Mouse (Mus musculus): ENCODE measurements around the gene Cerk.
"Not testable (repeated sequence)": the region's sequence is repeated elsewhere in the genome, so short reads cannot be mapped to it uniquely, and the experiment has no call there.

Cerk gene

DNA sequence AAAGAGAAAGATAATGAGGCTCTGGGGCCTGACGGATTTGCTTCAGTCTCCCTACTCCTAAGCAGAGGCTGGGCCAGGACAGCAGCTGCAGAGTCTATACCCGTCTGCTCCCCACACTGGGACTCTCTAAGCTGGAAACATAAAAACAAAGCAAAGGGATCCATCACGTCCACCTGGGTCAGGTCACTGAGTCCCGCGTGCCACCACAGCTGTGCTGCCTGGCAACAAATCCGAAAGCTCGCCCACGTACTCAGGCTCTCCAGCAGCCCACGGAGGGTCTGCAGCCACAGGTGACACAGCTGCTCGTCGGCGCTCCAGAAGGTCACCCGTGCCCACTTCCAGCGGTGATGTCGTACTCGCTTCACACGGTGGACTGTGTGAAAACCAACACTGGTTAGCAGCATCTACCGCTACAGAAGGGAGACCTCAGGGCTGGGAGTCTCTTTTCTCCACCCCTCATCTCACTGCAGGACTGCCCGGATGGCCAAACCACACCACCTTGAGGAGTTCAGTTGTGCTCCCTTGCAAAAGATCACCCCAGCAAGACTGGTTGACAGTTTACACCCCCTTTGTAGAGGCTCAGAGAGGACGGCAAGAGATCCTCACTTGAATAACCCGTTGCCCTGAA is 21.1 kb downstream of the Cerk start:
- no peak for DNase-seq (ENCODE audit: low spot score in 2 of 2)

DNA sequence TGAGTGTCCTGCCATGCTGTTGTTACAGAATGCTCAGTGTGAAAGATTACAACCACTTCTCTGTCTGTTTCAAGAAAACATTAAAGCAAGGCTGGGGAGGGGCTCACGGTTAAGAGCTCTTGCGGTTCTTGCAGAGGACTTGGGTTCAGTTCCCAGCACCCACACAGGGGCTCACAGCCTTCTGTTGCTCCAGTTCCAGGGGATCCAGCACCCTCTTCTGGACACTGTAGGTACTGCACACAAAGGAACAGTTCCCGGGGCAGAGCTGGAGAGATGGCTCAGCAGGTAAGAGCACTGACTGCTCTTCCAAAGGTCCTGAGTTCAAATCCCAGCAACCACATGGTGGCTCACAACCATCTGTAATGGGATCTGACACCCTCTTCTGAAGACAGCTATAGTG is 24.1 kb downstream of the Cerk start:
- DNase-seq (ENCODE audit: low spot score in 2 of 2): not testable (repeated sequence)

DNA sequence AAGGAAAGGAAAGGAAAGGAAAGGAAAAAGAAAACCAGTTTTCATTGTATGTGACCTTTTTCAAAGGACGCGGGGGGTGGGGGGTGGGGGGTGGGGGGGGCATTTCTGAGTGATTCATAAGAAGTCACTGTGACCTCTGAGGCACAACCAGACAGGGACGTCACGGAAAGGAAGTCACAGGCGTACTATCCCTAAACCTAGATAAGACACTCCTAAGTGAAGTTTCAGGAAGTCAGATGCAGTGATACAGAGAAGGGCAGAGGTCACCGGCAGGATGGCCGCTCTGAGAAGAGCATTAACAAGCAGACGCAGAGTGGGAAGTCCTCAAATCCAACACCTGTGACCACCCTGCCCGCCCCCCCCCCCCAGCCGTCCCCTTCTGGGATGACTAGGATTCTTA is 25.0 kb downstream of the Cerk start:
- no peak for DNase-seq (ENCODE audit: low spot score in 2 of 2)

DNA sequence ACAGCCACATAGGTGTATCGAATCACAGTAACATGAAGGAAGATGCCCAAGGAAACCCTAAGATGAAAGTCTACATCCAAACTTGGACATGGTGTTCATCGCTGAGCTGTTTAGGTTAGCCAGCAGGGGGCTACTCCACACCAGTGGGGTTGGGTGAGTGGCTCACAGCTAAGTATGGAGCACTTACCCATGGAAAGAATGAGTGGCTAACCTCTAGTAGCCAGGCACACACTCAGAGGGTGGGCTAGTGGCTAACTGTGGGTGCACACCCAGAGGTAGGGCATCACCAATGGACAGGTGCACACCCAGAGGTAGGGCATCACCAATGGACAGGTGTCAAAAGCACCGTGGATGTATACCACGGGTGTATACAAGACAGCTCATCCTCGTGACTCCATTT is 26.2 kb downstream of the Cerk start:
- no peak for DNase-seq (ENCODE audit: low spot score in 2 of 2)

DNA sequence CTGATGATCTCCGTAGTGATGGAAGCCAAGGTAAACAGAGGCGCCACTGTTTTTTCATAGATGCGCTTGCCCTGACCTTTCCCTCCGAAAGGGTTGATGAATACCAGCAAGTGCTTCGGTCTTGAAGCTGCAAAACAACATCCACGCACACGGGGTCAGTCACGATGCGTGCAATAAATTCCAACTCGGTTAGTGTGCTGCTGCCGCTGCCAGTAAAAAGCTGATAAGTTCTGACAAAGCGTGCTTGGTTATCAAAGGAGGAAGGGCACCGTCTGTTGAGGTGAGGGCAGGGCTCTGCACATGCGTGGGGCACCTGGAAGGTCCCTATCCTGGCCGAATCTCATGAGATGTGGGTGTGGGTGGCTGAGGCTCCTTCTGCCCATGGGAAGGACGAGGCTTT is 26.8 kb downstream of the Cerk start:
- no peak for DNase-seq (ENCODE audit: low spot score in 2 of 2)

DNA sequence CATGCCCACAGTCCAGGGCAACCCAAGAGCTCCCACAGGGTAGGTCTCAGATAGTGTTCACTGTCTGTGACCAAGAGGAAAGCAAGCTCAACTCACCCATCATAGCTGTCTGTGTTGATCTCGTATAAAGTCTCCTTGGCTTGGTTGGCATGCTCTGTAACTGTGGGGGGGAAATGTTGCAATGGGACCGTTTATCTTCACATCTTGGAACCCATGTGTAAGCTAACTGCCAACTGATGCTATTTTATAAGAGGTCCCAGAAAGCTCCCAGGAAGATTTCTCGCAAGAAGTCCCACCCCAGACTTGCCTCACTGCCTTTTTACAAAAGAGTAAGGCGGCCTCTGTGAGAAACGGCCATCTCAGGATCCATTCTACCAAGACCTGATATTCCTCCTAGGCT is 29.4 kb downstream of the Cerk start:
- DNase-seq (ENCODE audit: low spot score in 2 of 2): no peak

DNA sequence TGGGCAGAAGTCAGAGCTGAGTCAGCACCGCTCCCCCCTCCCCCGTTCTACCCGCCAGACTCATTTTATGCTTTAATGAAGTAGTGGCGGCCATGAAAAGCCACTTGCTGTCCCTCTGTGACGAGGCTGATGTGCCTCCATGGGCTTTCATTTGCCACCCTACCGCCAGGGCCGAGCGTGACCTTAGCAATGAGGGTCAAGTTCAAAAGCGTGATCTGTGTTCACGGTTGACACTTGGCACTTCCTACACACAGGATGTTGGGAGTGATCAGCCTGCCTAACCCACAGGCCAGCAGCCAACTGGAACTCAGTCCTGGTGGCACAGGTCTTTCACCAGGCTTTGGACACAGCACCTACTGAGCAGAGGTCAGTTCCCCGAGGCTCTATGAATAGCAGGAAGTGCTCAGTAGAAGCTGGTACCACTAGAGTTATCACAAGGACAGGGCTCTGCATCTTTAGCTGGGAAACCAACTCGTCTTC is 32.4 kb downstream of the Cerk start:
- no peak for DNase-seq (ENCODE audit: low spot score in 2 of 2)

DNA sequence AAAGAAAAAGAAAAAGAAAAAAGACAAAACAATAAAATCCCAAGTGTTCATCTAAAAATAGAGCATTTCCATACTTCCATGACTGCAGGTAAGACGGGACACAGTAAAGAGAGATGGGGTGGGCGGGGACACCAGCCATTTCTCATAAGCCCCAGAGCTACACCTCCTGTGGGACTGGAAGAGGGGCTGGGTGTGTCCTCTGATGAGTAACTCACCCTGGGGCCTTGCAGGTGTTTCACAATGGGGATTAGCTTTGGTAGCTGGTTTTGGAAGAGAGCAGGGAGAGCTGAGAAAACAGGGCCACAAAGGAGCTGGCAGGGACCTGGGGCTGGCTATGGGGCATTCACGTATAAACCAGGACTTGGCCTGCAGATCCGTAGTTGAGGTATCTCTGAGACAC is 35.3 kb downstream of the Cerk start:
- DNase-seq (ENCODE audit: low spot score in 2 of 2): no peak

DNA sequence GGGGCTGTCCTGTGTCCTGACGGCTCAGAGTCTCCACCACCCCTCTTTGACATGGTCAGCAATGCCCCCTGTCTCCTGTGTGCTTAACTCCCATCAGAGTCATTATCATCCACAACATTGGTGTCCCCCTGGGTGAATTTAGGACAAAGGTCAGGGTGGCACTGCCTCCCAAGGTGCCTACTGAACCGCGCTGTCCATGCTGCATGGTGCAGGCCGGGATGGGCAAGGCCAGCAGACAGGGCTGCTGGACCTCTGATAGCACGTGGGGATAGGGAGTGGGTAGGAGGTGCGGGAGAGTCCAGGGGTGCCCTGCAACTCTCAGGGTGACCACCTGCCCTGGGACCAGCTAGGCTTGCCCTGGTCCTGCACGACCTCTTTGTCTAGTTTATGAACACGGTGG is 39.0 kb downstream of the Cerk start:
- DNase-seq (ENCODE audit: low spot score in 2 of 2): no peak

DNA sequence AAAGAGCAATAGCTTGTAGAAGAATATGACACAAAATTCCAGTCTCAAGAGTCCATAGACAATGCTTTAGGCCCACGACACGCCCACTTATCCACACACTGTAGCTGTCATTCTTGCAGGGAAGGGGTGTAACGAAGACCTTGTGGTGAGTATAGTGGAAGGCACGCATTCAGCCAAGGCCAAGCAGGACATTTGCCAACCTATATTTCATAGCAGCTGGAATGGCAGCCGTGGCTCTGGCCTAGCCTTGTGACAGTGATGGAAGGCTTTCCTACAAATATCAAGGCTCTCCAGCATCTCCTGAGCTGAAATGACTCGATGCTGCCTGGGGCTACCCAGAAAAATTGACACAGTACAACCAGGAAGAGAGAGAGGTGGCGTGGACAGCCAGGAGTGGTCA is 40.9 kb downstream of the Cerk start:
- no peak for DNase-seq (ENCODE audit: low spot score in 2 of 2)

DNA sequence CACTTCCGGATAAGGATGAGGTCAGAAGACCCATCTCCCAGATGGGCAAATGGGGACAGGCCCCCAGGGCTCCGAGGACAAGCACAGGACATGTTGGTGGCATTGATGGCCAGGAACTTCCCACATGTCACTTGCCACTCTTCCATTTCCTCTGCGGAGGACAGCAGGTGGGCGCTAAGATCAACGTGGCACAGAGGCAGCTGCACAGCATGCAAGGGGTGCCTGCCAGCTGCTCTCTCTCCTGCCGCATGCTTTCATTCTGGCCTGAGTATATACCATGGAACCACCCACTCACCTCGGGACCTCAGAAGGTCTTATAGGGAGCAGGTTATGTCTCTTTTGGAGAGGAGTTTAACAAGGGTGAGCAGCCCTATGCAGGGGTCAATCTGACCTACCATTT is 41.4 kb downstream of the Cerk start:
- no peak for DNase-seq (ENCODE audit: low spot score in 2 of 2)

DNA sequence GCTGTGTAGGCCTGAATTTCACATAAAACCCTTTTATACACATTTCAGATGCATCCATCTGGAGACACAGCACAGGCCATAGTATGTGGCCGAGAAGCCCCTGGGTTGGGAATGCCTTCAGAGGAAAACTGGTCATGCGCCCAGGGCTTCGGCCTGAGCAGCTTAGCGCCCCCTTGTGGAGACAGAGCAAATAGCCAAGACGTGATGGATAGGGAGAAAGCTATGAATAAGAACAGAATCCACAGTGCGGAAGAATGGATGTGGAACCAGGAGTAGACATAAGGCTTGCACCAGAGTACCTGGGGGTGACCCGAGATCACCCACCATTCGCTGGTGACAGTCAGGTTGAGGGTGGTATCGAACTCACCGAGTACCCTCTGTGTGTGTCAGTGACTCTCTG is 45.6 kb downstream of the Cerk start:
- peak; percentile 69 to 71 for DNase-seq (ENCODE audit: low spot score in 2 of 2)

DNA sequence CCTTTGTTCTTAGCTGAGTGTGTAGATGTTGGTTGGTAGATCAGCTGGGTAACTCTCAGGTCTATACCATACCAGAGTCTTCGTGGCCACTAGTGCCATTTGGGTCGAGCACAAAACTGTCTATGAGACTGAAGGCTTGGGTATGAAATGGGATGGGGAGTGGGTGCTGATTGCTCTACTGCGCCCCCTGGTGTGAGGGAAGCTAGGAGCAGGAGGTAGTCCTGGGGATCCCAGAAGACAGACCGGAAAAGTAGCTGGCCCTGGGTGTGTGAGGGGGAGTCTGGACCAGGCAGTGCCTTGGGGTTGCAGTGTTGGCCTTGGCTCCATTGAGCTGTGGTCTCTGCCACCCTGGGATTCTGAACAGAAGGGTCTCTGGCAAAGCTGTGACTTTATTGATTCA is 48.3 kb downstream of the Cerk start:
- DNase-seq (ENCODE audit: low spot score in 2 of 2): no peak

DNA sequence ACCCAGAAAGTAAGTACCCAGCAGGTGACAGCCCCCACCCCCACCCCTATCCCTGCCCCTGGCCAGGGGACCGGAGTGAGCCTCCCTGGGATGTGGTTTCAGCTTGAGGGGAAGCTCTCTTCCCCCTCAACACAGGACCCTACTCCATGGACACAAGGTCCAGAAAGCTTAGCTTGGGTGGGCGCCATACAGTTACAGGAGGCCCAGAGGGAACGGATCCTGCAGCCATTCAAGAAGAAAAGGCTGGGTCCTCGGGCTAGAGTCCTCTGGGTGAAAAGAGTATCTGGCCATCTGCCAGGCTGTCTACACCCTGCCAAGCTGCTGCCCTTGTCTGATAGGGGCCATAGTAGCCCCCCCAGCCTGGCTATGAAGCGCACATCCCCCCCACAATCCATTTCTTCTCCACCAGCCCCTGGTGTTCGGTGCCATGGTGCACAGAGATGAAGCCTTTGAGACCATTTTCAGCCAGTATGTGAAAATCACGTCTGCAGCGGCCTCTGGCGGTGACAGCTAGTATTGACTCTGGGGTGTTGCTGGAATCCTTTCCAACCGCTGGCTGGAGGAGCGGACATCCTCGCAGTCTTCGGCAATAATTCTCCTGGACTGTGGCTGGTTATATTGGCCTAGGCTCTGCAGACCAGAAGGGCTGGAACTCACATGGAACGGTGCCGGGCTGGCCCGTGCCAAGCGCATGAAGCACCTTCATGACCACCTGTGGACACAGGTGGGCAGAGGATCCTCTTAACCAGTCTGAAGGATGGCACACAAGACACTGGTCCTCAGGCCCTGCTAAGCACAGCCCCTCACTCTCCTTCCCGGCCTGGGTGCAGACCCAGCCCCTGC is 50.8 kb downstream of the Cerk start:
- DNase-seq (ENCODE audit: low spot score in 2 of 2): peak; percentile 92 to 95

DNA sequence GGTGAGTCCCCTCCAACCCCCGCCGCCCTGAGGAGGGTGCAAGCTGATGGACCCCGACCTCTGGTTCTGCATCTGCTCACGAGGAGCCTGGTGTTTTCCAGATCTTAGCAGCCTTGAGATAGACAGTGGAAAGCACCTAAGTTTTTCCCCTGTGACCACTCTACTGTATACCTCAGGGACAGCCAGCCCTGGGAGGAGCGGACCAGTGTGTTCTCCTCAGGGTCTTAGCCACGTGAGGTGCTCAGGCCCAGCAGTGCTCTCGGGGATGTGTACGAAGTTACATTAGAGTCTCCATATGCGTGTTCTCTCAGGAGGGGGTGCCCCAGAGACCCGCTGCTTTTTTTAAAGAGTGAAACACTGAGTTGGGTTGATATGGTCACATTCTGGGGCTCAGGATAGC is 55.3 kb downstream of the Cerk start:
- no peak for DNase-seq (ENCODE audit: low spot score in 2 of 2)

DNA sequence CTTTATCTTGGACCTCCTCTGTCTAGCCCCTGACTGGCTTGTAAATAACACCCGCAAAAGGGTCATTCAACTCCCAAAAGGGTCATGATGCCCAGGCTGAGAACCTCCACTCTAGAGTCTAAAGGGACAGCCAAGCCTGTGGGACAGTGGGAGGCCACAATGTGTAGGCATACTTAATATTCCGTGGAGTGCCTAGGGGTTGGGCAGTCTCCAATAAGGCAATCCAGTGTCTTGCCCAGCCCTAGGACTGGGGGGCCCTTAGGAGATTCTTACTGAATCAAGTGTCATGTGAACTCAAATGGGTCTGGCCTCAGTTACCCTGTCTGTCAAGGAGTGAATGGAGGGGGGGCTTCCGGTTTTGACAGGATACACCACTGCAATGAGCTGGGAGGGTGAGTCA is 56.9 kb downstream of the Cerk start:
- no peak for DNase-seq (ENCODE audit: low spot score in 2 of 2)

DNA sequence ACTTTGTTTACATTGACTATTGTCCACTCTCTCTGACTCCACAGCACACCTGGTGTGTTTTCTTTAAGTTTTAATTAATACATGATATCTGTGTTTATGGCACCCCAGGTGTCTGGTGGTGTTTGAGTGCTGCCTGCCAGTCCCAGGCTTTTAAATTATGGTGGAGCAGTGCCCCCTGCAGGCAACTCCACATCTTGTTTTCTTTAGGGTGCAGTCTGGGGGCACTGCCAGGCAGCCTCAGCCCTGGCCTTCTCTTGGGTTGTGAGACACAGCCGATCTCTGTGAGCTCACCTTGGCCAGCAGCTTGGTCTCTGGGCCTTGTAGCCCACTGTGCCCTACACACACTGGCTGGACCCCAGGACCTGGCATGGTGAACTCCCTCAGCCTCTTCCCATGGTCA is 61.6 kb downstream of the Cerk start:
- peak; percentile 68 to 72 for DNase-seq (ENCODE audit: low spot score in 2 of 2)

DNA sequence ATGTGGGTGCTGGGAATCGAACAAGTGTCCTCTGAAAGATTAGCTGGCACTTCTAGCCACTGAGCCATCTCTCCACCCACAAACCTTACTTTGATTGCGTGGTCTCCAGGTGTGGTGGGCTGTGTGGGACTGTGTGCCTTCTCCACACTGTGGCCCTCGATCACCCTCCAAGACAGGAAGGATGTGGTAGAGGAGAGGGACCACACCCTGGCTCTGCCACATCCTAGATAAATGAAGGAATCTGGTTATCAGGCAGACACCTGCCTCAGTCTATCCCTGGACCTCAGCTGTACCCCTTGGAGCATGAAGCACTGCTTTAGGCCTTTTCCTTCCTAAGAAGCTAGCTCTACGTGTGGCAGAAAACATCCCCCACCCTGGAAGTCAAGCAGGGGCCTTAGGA is 62.5 kb downstream of the Cerk start:
- DNase-seq (ENCODE audit: low spot score in 2 of 2): no peak

DNA sequence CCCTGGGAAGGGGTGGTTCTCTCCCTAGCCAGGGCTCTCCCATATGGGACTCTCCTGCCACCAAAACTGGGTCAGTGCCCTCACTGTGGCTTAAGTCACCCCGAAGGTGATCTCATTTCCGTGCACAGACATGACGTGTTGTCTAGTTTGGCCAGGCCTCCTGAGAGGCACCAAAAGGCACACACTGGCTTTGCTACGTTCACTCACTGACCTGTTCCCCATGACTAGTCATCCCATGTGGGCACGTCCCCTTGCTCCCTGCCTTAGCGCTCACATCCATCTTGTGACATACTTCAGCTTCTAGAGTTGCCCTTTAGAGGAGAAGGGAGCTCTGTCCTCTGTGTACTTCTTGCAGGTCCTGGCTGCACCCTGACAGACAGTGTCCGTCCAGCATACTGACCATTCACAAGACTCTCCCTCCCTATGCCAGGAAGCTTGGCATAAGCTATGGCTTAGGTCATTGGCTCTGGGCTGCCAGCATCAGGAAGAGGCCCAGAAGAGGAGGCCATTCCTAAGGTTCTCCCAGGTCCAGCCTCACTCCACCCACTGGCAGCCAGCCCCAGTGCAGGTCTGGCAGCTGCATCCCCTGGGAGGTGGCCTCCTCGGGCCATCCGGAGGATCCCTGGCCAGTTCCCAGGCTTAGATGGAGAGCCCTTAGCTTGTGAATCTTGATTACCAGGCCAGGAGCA is 63.5 kb downstream of the Cerk start:
- no peak for DNase-seq (ENCODE audit: low spot score in 2 of 2)

DNA sequence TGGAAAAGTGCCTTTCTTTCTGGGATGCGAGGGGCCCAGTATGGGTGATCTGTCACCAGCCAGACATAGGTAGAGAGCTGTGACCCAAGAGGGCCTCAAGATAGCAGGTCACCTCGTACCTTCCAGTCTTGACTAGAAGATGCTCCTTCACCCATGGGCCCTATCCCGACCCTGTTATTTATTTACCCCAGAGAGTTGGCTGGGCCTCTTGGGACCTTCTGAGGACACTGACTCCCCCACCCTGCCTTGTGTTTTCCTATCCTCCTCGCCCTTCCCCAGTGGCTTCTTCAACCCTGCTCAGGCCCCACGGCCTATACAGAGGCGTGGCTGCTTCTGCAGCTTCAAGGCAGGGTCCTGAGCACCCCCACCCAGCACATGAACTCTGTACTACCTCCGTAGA is 66.8 kb downstream of the Cerk start:
- no peak for DNase-seq (ENCODE audit: low spot score in 2 of 2)

DNA sequence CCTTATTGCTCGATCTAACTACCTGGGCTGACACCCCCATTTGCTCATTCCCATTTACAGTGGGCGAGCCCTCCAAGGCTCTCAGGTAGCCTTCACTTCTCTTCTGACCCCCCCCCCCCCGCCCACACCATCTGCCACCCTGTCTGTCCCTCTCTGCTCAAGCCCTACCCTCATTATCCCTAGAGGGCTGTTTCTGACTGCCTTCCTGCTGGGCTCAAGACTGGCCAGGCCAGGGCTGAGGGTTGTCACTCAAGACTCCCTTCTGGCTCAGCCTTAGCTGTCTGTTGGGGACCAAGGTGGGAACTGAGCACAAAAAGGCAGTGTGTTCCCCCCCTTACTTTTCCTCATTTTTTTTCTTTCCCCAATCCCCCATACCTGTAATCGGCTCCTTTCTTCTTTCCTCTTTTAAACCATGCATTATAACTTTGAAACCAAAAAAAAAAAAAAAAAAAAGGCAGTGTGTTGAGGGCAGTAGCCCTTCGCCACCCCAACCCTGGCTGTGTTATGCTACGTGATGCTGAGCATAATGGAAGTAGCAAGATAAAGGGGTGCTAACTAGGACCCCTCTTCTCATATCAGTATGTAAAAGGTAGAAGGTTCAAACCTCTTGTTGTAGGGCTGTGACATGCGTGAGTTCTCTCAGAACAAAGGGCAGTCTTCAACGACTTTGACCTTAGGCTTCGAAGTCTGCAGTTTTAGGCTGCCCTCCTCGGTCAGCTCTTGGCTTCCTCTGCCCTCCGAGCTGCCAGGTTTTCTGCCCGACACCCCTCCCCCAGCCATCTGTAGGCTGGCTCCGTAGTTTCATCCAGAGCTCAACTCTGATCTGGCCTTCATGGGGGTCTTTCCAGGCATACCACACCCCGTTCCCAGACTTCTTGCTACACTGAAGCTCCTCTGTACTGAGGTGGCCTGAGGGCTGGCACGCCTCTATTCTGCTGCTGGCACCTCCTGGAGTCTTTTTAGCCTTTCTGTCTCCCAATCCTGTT is 68.5 kb downstream of the Cerk start:
- DNase-seq (ENCODE audit: low spot score in 2 of 2): no peak

DNA sequence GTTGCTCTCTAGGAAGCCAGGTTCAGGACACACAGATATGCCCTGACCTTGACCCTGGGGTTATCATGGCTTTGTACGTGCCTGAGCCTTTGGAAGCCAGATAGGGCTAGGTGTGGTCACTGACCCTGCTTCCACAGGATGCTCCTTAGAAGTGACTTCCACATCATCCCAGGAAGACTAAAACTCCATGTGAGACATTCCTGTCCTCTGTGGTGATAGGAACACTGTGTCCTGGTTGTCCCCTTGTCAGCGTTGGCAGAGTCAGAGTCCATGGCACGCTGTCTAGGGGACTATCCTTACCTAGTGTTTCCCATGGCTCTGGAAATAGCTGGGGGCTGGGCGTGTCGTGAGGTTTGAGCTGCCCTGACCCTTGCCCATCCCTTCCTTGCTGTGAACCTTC is 69.5 kb downstream of the Cerk start:
- DNase-seq (ENCODE audit: low spot score in 2 of 2): no peak

All from right cerebral cortex, adult 2 months (tissue).